8 mouse cellular contexts compared by ENCODE assay signal in genomic region chr7:97079145-97079544, GRCm38 (mm10). TPM values are rescaled to one million over a fixed set of nuclear protein-coding genes. Genes with fewer than 3 reads are reported as not detected.
DNase-seq lines count a peak whose midpoint lies in the region; ATAC-seq and TF ChIP-seq lines count a peak whose summit lies in the region.

No protein-coding gene starts in this region.

- no peak overlapping the region for H3K27ac ChIP-seq in intestine, embryonic 14.5 days (ENCODE audit: low read depth)
- H3K27ac ChIP-seq in intestine, embryonic 15.5 days = no peak overlapping the region
- H3K27ac ChIP-seq in MEL (ENCODE audit: control insufficient read depth, low read depth, low read length) = peak overlapping the region; percentile 31; the same call in 1 of the 2 replicates
- H3K27ac ChIP-seq in liver, embryonic 15.5 days (replicated peaks) = no peak overlapping the region

- DNase-seq in intestine, embryonic 14.5 days (ENCODE audit: low spot score) = no peak
- peak; percentile 81 for DNase-seq in MEL (ENCODE audit: low read depth, low spot score)
- peak; percentile 61 for DNase-seq in embryo, embryonic 11 days
- peak; percentile 49 for DNase-seq in induced T-regulatory cell, adult 2 months (ENCODE audit: low read depth)
- no peak for DNase-seq in ovary, postnatal 14 days (ENCODE audit: low spot score)

- peak; percentile 25 to 77 (median 70); a peak in 5 of 6 replicates for TF ChIP-seq CTCF in MEL (IDR thresholded peaks at IDR 0.05 in 2 of 3, conservative IDR thresholded peaks at IDR 0.05 in 1 of 3; ENCODE audit: control insufficient read depth in 1 of 3, insufficient read depth in 1 of 3, low read depth in 2 of 3, low read length in 3 of 3, poor library complexity in 1 of 3, severe bottlenecking in 1 of 3)

- no peaks in the 10 kb centered on the region for H3K36me3 ChIP-seq in intestine, embryonic 14.5 days (ENCODE audit: control insufficient read depth, insufficient read depth, low read length)
- no peaks in the 10 kb centered on the region for H3K36me3 ChIP-seq in intestine, embryonic 15.5 days
- peaks cover 0 to 16% of the 10 kb centered on the region in 2 experiments; a peak in 2 of 4 replicates for H3K36me3 ChIP-seq in MEL (ENCODE audit: control insufficient read depth in 1 of 2, insufficient read depth in 2 of 2, low read length in 2 of 2)
- no peaks in the 10 kb centered on the region for H3K36me3 ChIP-seq in liver, embryonic 15.5 days (replicated peaks)

- no peak overlapping the region for H3K4me3 ChIP-seq in intestine, embryonic 14.5 days (ENCODE audit: low read depth, low read length)
- H3K4me3 ChIP-seq in intestine, embryonic 15.5 days (replicated peaks) = no peak overlapping the region
- peak overlapping the region in 1 of 2 experiments; percentile 45; a peak in 2 of 4 replicates for H3K4me3 ChIP-seq in MEL (ENCODE audit: control insufficient read depth in 1 of 2, insufficient read depth in 1 of 2, low read depth in 2 of 2, low read length in 2 of 2)
- H3K4me3 ChIP-seq in liver, embryonic 15.5 days (replicated peaks) = no peak overlapping the region

- 15% methylated on average over 6 of the region's 6 CpGs for WGBS in intestine, embryonic 14.5 days
- 17% methylated on average over 6 of the region's 6 CpGs for WGBS in intestine, embryonic 15.5 days
- WGBS in liver, embryonic 15.5 days (ENCODE audit: insufficient replicate concordance) = 13% methylated on average over 6 of the region's 6 CpGs

- H3K9me3 ChIP-seq in intestine, embryonic 14.5 days (ENCODE audit: control insufficient read depth, low read length) = no peaks in the 10 kb centered on the region
- no peaks in the 10 kb centered on the region for H3K9me3 ChIP-seq in intestine, embryonic 15.5 days
- H3K9me3 ChIP-seq in MEL (replicated peaks; ENCODE audit: insufficient read depth, low read length) = no peaks in the 10 kb centered on the region
- H3K9me3 ChIP-seq in liver, embryonic 15.5 days (replicated peaks) = no peaks in the 10 kb centered on the region

- peaks cover 18% of the 10 kb centered on the region for H3K79me2 ChIP-seq in MEL (ENCODE audit: control insufficient read depth, insufficient read depth, low read length, poor library complexity)

- TF ChIP-seq POLR2A in MEL (IDR thresholded peaks at IDR 0.05; ENCODE audit: control insufficient read depth in 1 of 2, insufficient read depth in 1 of 2, low read depth in 1 of 2, low read length in 2 of 2, poor library complexity in 1 of 2) = no peak

- H3K4me1 ChIP-seq in intestine, embryonic 14.5 days (replicated peaks; ENCODE audit: control insufficient read depth, insufficient read depth, low read length) = peaks cover 15% of the 10 kb centered on the region
- peaks cover 10% of the 10 kb centered on the region for H3K4me1 ChIP-seq in intestine, embryonic 15.5 days (replicated peaks)
- H3K4me1 ChIP-seq in MEL (ENCODE audit: control insufficient read depth in 1 of 2, insufficient read depth in 2 of 2, low read length in 2 of 2) = peaks cover 0 to 16% of the 10 kb centered on the region in 2 experiments; a peak in 3 of 4 replicates
- H3K4me1 ChIP-seq in liver, embryonic 15.5 days (replicated peaks) = peaks cover 36% of the 10 kb centered on the region

- no peaks in the 10 kb centered on the region for H3K27me3 ChIP-seq in intestine, embryonic 14.5 days (replicated peaks; ENCODE audit: control insufficient read depth, insufficient read depth, low read length)
- H3K27me3 ChIP-seq in intestine, embryonic 15.5 days (replicated peaks) = no peaks in the 10 kb centered on the region
- no peaks in the 10 kb centered on the region for H3K27me3 ChIP-seq in MEL (ENCODE audit: control insufficient read depth in 1 of 2, insufficient read depth in 2 of 2, low read length in 2 of 2)
- H3K27me3 ChIP-seq in liver, embryonic 15.5 days = no peaks in the 10 kb centered on the region

- no peak for TF ChIP-seq EP300 in MEL (IDR thresholded peaks at IDR 0.05; ENCODE audit: low read depth in 1 of 2, low read length in 2 of 2)

- peak; percentile 81 for TF ChIP-seq RAD21 in MEL (IDR thresholded peaks at IDR 0.05; ENCODE audit: low read depth, low read length)

- peak overlapping the region; percentile 4; the same call in 1 of the 2 replicates for H3K4me2 ChIP-seq in intestine, embryonic 14.5 days (ENCODE audit: low read length)
- H3K4me2 ChIP-seq in intestine, embryonic 15.5 days (replicated peaks) = no peak overlapping the region
- peak overlapping the region; percentile 20; the same call in 1 of the 2 replicates for H3K4me2 ChIP-seq in liver, embryonic 15.5 days

- ATAC-seq in intestine, embryonic 14.5 days (replicated peaks; ENCODE audit: low FRiP score, low TSS enrichment, low read depth) = no peak
- ATAC-seq in intestine, embryonic 15.5 days = no peak
- ATAC-seq in liver, embryonic 15.5 days (ENCODE audit: insufficient read depth) = no peak
- no peak for ATAC-seq in frontal cortex, adult (ENCODE audit: low TSS enrichment)

- H3K9ac ChIP-seq in intestine, embryonic 14.5 days (ENCODE audit: low read length) = no peak overlapping the region
- no peak overlapping the region for H3K9ac ChIP-seq in intestine, embryonic 15.5 days
- peak overlapping the region; percentile 54 for H3K9ac ChIP-seq in MEL (ENCODE audit: control insufficient read depth, low read depth, low read length, poor library complexity, severe bottlenecking)
- H3K9ac ChIP-seq in liver, embryonic 15.5 days = no peak overlapping the region

TF ChIP-seq in MEL, 35 proteins besides CTCF, POLR2A, EP300 and RAD21:
- TF ChIP-seq MXI1 (IDR thresholded peaks at IDR 0.05; ENCODE audit: low read depth, low read length) (no peak), ZNF384 (IDR thresholded peaks at IDR 0.05; ENCODE audit: low read depth, low read length) (peak; percentile 72), SMC3 (IDR thresholded peaks at IDR 0.05; ENCODE audit: low read depth, low read length) (peak; percentile 65), MAX (IDR thresholded peaks at IDR 0.05; ENCODE audit: low read length) (no peak), E2F4 (IDR thresholded peaks at IDR 0.05; ENCODE audit: borderline replicate concordance, low read depth, low read length) (no peak), HCFC1 (IDR thresholded peaks at IDR 0.05; ENCODE audit: low read depth, low read length) (no peak), TBP (IDR thresholded peaks at IDR 0.05; ENCODE audit: low read depth, low read length) (no peak), TAL1 (IDR thresholded peaks at IDR 0.05; ENCODE audit: low read length) (no peak), RCOR1 (IDR thresholded peaks at IDR 0.05; ENCODE audit: low read depth, low read length) (no peak), POLR2AphosphoS5 (IDR thresholded peaks at IDR 0.05; ENCODE audit: borderline replicate concordance, low read depth, low read length) (no peak), SIN3A (IDR thresholded peaks at IDR 0.05; ENCODE audit: low read length) (no peak), UBTF (IDR thresholded peaks at IDR 0.05; ENCODE audit: borderline replicate concordance, insufficient read depth, low read depth, low read length) (no peak), BHLHE40 (IDR thresholded peaks at IDR 0.05; ENCODE audit: borderline replicate concordance, low read depth, low read length) (no peak), MYC (IDR thresholded peaks at IDR 0.05; ENCODE audit: low read depth, low read length) (no peak), ZC3H11A (IDR thresholded peaks at IDR 0.05; ENCODE audit: low read depth, low read length) (peak; percentile 75; the same call in 1 of the 2 replicates), CHD1 (IDR thresholded peaks at IDR 0.05; ENCODE audit: low read depth, low read length) (no peak), MAZ (IDR thresholded peaks at IDR 0.05; ENCODE audit: low read depth, low read length) (no peak), USF2 (IDR thresholded peaks at IDR 0.05; ENCODE audit: borderline replicate concordance in 1 of 2, insufficient read depth in 1 of 2, low read depth in 1 of 2, low read length in 2 of 2) (no peak)
TF ChIP-seq in MEL: peak in this region for 3.

RNA-seq across cellular contexts. Expression of gene Gab2, which starts 2.2 kb away (rescaled TPM):
- polyA plus RNA-seq in intestine, embryonic 14.5 days (2014; fragmentation: Nextera tagmentation; extraction: Ambion mirVana) = 7.9 and 9.7 TPM in 2 replicates
- polyA plus RNA-seq in intestine, embryonic 15.5 days (2015; fragmentation: Nextera tagmentation; extraction: Ambion mirVana) = 7.7 and 8.0 TPM in 2 replicates
- total RNA-seq in MEL (2012; rRNA removed) = 5.0 and 5.1 TPM in 2 replicates
- 10 to 100 TPM in 1 of 2 experiments, not detected in 1; 11.5 TPM for polyA plus RNA-seq in MEL (2012; ENCODE audit: insufficient read depth in 1 of 2, insufficient read length in 2 of 2, low read depth in 1 of 2, low replicate concordance in 2 of 2, missing spikeins in 1 of 2)
- 1.9 and 2.3 TPM in 2 replicates for polyA plus RNA-seq in liver, embryonic 15.5 days (2015; fragmentation: Nextera tagmentation; extraction: Ambion mirVana)

Comparison
In these comparisons a context has a peak if more than half of its experiments do, and no peak if none do; other contexts are left out.
1. DNase-seq: peak in MEL (single experiment), embryo, embryonic 11 days (single experiment) and induced T-regulatory cell, adult 2 months (single experiment); none in intestine, embryonic 14.5 days (single experiment) and ovary, postnatal 14 days (single experiment).